Comparison of ENCODE assay signal across 9 mouse cellular contexts in genomic region chr7:44464511-44464910, GRCm38 (mm10). TPM values are rescaled to one million over a fixed set of nuclear protein-coding genes. Genes with fewer than 3 reads are reported as not detected.
DNase-seq lines count a peak whose midpoint lies in the region; ATAC-seq and TF ChIP-seq lines count a peak whose summit lies in the region.
"Had no signal": no experiment of that assay in that cellular context is flagged by ENCODE, and none has a peak within 500 bp of the region (broad histone marks: within the 10 kb centered on the region; RNA-seq: fewer than 3 reads in every experiment).

No protein-coding gene starts in this region.

- no peak overlapping the region for H3K4me2 ChIP-seq in heart, embryonic 11.5 days

- ATAC-seq in heart, embryonic 11.5 days (replicated peaks; ENCODE audit: insufficient number of reproducible peaks, low FRiP score, low TSS enrichment), result no peak
- ATAC-seq in CD4-positive, CD25-positive, alpha-beta regulatory T cell, adult 4 months, result no peak

- no peaks in the 10 kb centered on the region for H3K9me3 ChIP-seq in heart, embryonic 11.5 days (replicated peaks; ENCODE audit: control insufficient read depth, low read length)

- TF ChIP-seq CTCF in thymus, adult 2 months (IDR thresholded peaks at IDR 0.05; ENCODE audit: borderline replicate concordance, control insufficient read depth, extremely low read depth, insufficient read depth, low read length, poor library complexity), result no peak

- H3K27ac ChIP-seq in heart, embryonic 11.5 days (ENCODE audit: low read depth, low read length), result 0 out of 2 replicates have a peak overlapping the region, but pooled peaks have one; percentile 16
- no peak overlapping the region for H3K27ac ChIP-seq in thymus, adult 2 months (ENCODE audit: control insufficient read depth, insufficient read depth, low read length)
- H3K27ac ChIP-seq: kidney, postnatal 0 days had no signal

- peaks cover 36% of the 10 kb centered on the region for H3K4me1 ChIP-seq in heart, embryonic 11.5 days (ENCODE audit: control insufficient read depth, insufficient read depth, low read length)
- peaks cover 8% of the 10 kb centered on the region for H3K4me1 ChIP-seq in thymus, adult 2 months (replicated peaks; ENCODE audit: control insufficient read depth, insufficient read depth, low read length)

- TF ChIP-seq POLR2A in thymus, adult 2 months (IDR thresholded peaks at IDR 0.05; ENCODE audit: control insufficient read depth, extremely low read depth, insufficient read depth, low read length, poor library complexity), result no peak

- H3K27me3 ChIP-seq in heart, embryonic 11.5 days (ENCODE audit: control insufficient read depth, insufficient read depth, low read length), result peaks cover 44% of the 10 kb centered on the region
- no peaks in the 10 kb centered on the region; the same call in 1 of the 2 replicates for H3K27me3 ChIP-seq in thymus, adult 2 months (ENCODE audit: control insufficient read depth, insufficient read depth, low read length)

- H3K9ac ChIP-seq in heart, embryonic 11.5 days (ENCODE audit: low read depth, low read length), result no peak overlapping the region; the same call in 1 of the 2 replicates

- intact Hi-C loops in heart, postnatal 25 days (cut with DNase I), result no loop called here
- intact Hi-C loops in left cerebral cortex, postnatal 25 days (cut with DNase I), result no loop called here

- H3K4me3 ChIP-seq in heart, embryonic 11.5 days (ENCODE audit: low read depth, low read length), result no peak overlapping the region
- no peak overlapping the region for H3K4me3 ChIP-seq in thymus, adult 2 months (ENCODE audit: control insufficient read depth, insufficient read depth, low read length)

- 27% methylated on average over 4 of the region's 4 CpGs for WGBS in heart, embryonic 11.5 days (ENCODE audit: insufficient replicate concordance)
- WGBS in thymus, adult 2 months, result 35% methylated on average over 4 of the region's 4 CpGs

- no peaks in the 10 kb centered on the region for H3K36me3 ChIP-seq in heart, embryonic 11.5 days (ENCODE audit: control insufficient read depth, insufficient read depth, low read length)
- no peaks in the 10 kb centered on the region for H3K36me3 ChIP-seq in thymus, adult 2 months (ENCODE audit: control insufficient read depth, insufficient read depth, low read length)

- no peak for DNase-seq in heart, postnatal 25 days (ENCODE audit: low spot score)
- DNase-seq in frontal cortex, postnatal 10 days (ENCODE audit: low spot score in 2 of 2), result peak; percentile 74 to 82
- peak; percentile 84 to 95 for DNase-seq in left cerebral cortex, postnatal 25 days (ENCODE audit: low spot score in 2 of 2)
- peak; percentile 78 to 86 for DNase-seq in right cerebral cortex, adult 2 months (ENCODE audit: low spot score in 2 of 2)
- no peak for DNase-seq in thymus, adult 2 months
- DNase-seq in kidney, postnatal 36 days, result no peak

RNA-seq across cellular contexts. Expression of gene Aspdh, which starts 0.7 kb away (rescaled TPM):
- 1.3 and 1.5 TPM in 2 replicates for polyA plus RNA-seq in heart, embryonic 11.5 days (2014; fragmentation: Nextera tagmentation; extraction: Ambion mirVana)
- total RNA-seq in heart, postnatal 25 days (2021), result 1 to 10 TPM in 1 of 2 experiments, under 1 TPM in 1; 0.70 to 1.3 TPM
- 10 to 100 TPM in 1 of 2 experiments, 1 to 10 TPM in 1; 9.6 to 10.1 TPM for total RNA-seq in left cerebral cortex, postnatal 25 days (2021)
- polyA plus RNA-seq in thymus, adult 2 months (2012; rRNA removed), result 0.32 and 1.6 TPM in 2 replicates
- under 1 TPM in 1 of 2 experiments, not detected in 1; 0.73 TPM for polyA plus RNA-seq in CD4-positive, CD25-positive, alpha-beta regulatory T cell, adult 4 months (2017; shearing (Covaris generic))

RNA-seq across cellular contexts. Expression of gene Josd2, which starts 3.3 kb away (rescaled TPM):
- polyA plus RNA-seq in heart, embryonic 11.5 days (2014; fragmentation: Nextera tagmentation; extraction: Ambion mirVana), result 169 and 181 TPM in 2 replicates
- 100 to 1,000 TPM; 158 to 161 TPM for total RNA-seq in heart, postnatal 25 days (2021)
- total RNA-seq in left cerebral cortex, postnatal 25 days (2021), result 10 to 100 TPM; 73.6 to 86.0 TPM
- polyA plus RNA-seq in thymus, adult 2 months (2012; rRNA removed), result 107 and 142 TPM in 2 replicates
- polyA plus RNA-seq in CD4-positive, CD25-positive, alpha-beta regulatory T cell, adult 4 months (2017; shearing (Covaris generic)), result 10 to 100 TPM; 54.9 to 76.4 TPM

RNA-seq across cellular contexts. Expression of gene Emc10, which starts 31.8 kb away (rescaled TPM):
- 75.1 and 87.1 TPM in 2 replicates for polyA plus RNA-seq in heart, embryonic 11.5 days (2014; fragmentation: Nextera tagmentation; extraction: Ambion mirVana)
- total RNA-seq in heart, postnatal 25 days (2021), result 10 to 100 TPM; 96.9 to 99.6 TPM
- total RNA-seq in left cerebral cortex, postnatal 25 days (2021), result 100 to 1,000 TPM; 165 to 173 TPM
- polyA plus RNA-seq in thymus, adult 2 months (2012; rRNA removed), result 378 and 406 TPM in 2 replicates
- 10 to 100 TPM; 15.2 to 16.1 TPM for polyA plus RNA-seq in CD4-positive, CD25-positive, alpha-beta regulatory T cell, adult 4 months (2017; shearing (Covaris generic))

RNA-seq across cellular contexts. Expression of gene Fam71e1, which starts 31.9 kb away (rescaled TPM):
- polyA plus RNA-seq in heart, embryonic 11.5 days (2014; fragmentation: Nextera tagmentation; extraction: Ambion mirVana), result 8.9 and 10.6 TPM in 2 replicates
- total RNA-seq in heart, postnatal 25 days (2021), result 1 to 10 TPM; 3.7 to 4.0 TPM
- 10 to 100 TPM; 17.4 to 18.9 TPM for total RNA-seq in left cerebral cortex, postnatal 25 days (2021)
- 7.8 and 9.4 TPM in 2 replicates for polyA plus RNA-seq in thymus, adult 2 months (2012; rRNA removed)
- polyA plus RNA-seq in CD4-positive, CD25-positive, alpha-beta regulatory T cell, adult 4 months (2017; shearing (Covaris generic)), result 1 to 10 TPM; 3.9 to 5.4 TPM

RNA-seq across cellular contexts. Expression of gene Lrrc4b, which starts 35.7 kb away (rescaled TPM):
- 2.4 and 3.5 TPM in 2 replicates for polyA plus RNA-seq in heart, embryonic 11.5 days (2014; fragmentation: Nextera tagmentation; extraction: Ambion mirVana)
- 10 to 100 TPM; 27.9 to 32.7 TPM for total RNA-seq in heart, postnatal 25 days (2021)
- 100 to 1,000 TPM; 268 to 278 TPM for total RNA-seq in left cerebral cortex, postnatal 25 days (2021)
- polyA plus RNA-seq in thymus, adult 2 months (2012; rRNA removed), result 0.84 and 1.4 TPM in 2 replicates
- polyA plus RNA-seq in CD4-positive, CD25-positive, alpha-beta regulatory T cell, adult 4 months (2017; shearing (Covaris generic)), result not detected

Comparison
In these comparisons a context has a peak if more than half of its experiments do, and no peak if none do; other contexts are left out.
1. DNase-seq: peak in frontal cortex, postnatal 10 days (2 of 2), left cerebral cortex, postnatal 25 days (2 of 2) and right cerebral cortex, adult 2 months (2 of 2); none in heart, postnatal 25 days (single experiment), thymus, adult 2 months (single experiment) and kidney, postnatal 36 days (0 of 2).